Mouse (Mus musculus) intestine, postnatal 0 days (tissue): ENCODE results near the gene B4galnt3. TPM values are rescaled to one million over a fixed set of nuclear protein-coding genes. Genes with fewer than 3 reads are reported as not detected.

ENCODE experiments used
- ATAC-seq: fragments of 200-750 bp; cut with Nextera tagmentation; 2 replicates; pipeline ENCODE4 v1.8.0; 2017; ENCODE audit warnings: mild to moderate bottlenecking, moderate TSS enrichment, moderate library complexity
- H3K27ac ChIP-seq: fragments of 300-500 bp; sonication (generic); 2 replicates; pipeline ENCODE4 v1.5.1; 2014; ENCODE audit warnings: mild to moderate bottlenecking, low read depth, low read length, moderate library complexity
- H3K27me3 ChIP-seq: fragments of 300-500 bp; sonication (generic); replicated peaks from 2 replicates; pipeline ENCODE4 v1.6.1; 2014; ENCODE audit warnings: low read length, mixed read lengths; ENCODE audit not compliant: control insufficient read depth, insufficient read depth
- H3K36me3 ChIP-seq: fragments of 300-500 bp; sonication (generic); 2 replicates; pipeline ENCODE4 v1.6.1; 2014; ENCODE audit warnings: mild to moderate bottlenecking, moderate library complexity; ENCODE audit not compliant: control insufficient read depth, insufficient read depth
- H3K4me1 ChIP-seq: fragments of 300-500 bp; sonication (generic); replicated peaks from 2 replicates; pipeline ENCODE4 v1.6.1; 2014; ENCODE audit warnings: antibody characterized with exemption, low read length, mixed read lengths; ENCODE audit not compliant: control insufficient read depth, insufficient read depth
- H3K4me2 ChIP-seq: fragments of 300-500 bp; sonication (generic); replicated peaks from 2 replicates; pipeline ENCODE4 v1.6.1; 2014; ENCODE audit warnings: low read depth, mild to moderate bottlenecking, moderate library complexity
- H3K4me3 ChIP-seq: fragments of 300-500 bp; sonication (generic); 2 replicates; pipeline ENCODE4 v1.5.1; 2014; ENCODE audit warnings: low read depth, low read length
- H3K9ac ChIP-seq: fragments of 300-500 bp; sonication (generic); 2 replicates; pipeline ENCODE4 v1.6.1; 2014; ENCODE audit warnings: mild to moderate bottlenecking, low read depth, low read length
- H3K9me3 ChIP-seq: fragments of 300-500 bp; sonication (generic); 2 replicates; pipeline ENCODE4 v1.6.1; 2016; ENCODE audit warnings: mixed run types; ENCODE audit not compliant: control insufficient read depth
- CTCF ChIP-seq: sonication (generic); IDR thresholded peaks from 2 replicates; pipeline ENCODE4 v1.5.1; 2016; ENCODE audit warnings: low read depth, mild to moderate bottlenecking, control low read depth, antibody characterized with exemption, moderate library complexity
- WGBS: fragments of 180-500 bp; shearing (Covaris S2); extraction: QIAGEN DNeasy Blood & Tissue Kit; methylation state at CpG from one replicate; pipeline ENCODE4 v1.1.7; 2014; 5-methylcytosine and 5-hydroxymethylcytosine counted together
- polyA plus RNA-seq: library from polyadenylated mRNA; unstranded; fragments of >200 nt; fragmentation: Nextera tagmentation; extraction: Ambion mirVana; gene quantifications from 2 replicates; pipeline ENCODE4 v1.2.1, GENCODE M21; 2015

Gene B4galnt3
- polyA plus RNA-seq, 1 experiment from 2014 or later, result 0.95 TPM

DNA sequence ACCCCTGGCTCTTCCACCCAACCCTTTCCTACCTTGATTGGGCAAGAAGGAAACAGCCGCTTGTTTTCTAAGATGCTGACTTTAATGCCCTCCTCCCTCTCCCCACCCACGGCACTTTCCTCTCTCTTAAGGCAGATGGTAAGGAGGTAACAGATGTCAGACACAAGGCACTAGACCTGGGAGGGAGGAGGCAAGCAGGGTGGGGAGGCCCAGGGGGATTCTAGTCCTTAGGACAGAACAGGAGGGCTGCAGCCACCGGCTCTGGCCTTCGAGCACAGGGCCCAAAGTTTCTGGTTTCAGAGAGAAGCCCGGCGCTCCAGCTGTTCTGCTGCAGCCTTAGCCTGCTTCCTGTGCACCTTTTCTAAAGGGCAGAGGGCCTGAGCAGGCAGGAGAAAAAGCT, 92.4 kb downstream of the B4galnt3 start:
- no peak overlapping the region for H3K4me3 ChIP-seq
- H3K4me2 ChIP-seq, result no peak overlapping the region
- no peaks in the 10 kb centered on the region for H3K9me3 ChIP-seq
- H3K27ac ChIP-seq, result no peak overlapping the region
- no peak for ATAC-seq
- WGBS, result 64% methylated on average over 6 of the region's 6 CpGs
- no peaks in the 10 kb centered on the region for H3K27me3 ChIP-seq
- no peaks in the 10 kb centered on the region for H3K36me3 ChIP-seq
- H3K4me1 ChIP-seq, result no peaks in the 10 kb centered on the region
- TF ChIP-seq CTCF, result no peak
- H3K9ac ChIP-seq, result no peak overlapping the region

DNA sequence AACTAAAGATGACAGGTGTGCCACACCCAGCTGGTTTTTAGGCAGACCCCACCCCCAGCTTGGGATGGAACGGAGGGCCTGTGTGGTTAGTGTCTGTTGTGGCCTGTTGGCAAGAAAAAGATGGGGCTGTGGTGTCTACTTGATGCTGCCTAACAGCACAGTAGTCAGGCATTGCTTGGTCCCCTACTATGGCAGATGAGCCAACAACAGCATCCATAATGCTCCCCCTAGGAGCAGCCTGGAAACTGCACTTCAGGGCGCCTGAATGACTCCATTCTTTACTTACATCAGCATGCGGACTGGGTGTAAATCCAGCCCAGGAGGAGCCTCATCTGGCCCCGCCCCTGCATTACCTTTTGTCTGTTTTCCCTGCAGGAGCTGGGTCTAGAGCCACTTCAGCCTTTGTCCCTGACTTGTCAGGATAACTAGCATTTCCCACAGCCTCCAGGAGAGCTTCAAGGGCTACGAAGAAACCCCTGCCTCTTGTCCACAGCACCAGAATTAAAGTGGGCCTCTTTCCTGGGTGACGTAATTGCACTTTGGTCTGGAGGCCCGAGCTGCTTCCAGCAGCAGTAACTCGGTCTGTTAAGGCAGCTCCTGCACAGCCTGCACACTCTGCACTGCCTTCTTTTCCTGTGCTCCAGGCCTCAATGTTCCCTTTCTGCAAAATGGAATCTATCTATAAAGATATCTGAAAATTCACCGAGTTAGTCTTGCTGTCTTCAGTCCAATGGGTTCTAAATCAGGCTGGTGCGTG, 94.5 kb downstream of the B4galnt3 start:
- peak overlapping the region; percentile 79 for H3K27ac ChIP-seq
- H3K4me2 ChIP-seq, result peak overlapping the region; percentile 43
- H3K36me3 ChIP-seq, result no peaks in the 10 kb centered on the region
- no peak overlapping the region for H3K9ac ChIP-seq
- peak; percentile 63 for TF ChIP-seq CTCF
- peak; percentile 88 for ATAC-seq
- no peak overlapping the region for H3K4me3 ChIP-seq
- 29% methylated on average over 10 of the region's 10 CpGs for WGBS
- H3K9me3 ChIP-seq, result no peaks in the 10 kb centered on the region
- H3K27me3 ChIP-seq, result no peaks in the 10 kb centered on the region
- H3K4me1 ChIP-seq, result no peaks in the 10 kb centered on the region

- 34% methylated on average over 9 of the region's 9 CpGs for WGBS
- Histone ChIP-seq H3K4me3 (no peak overlapping the region), H3K27me3 (no peaks in the 10 kb centered on the region), H3K27ac (no peak overlapping the region), H3K9ac (no peak overlapping the region), H3K9me3 (no peaks in the 10 kb centered on the region), H3K36me3 (no peaks in the 10 kb centered on the region), H3K4me1 (no peaks in the 10 kb centered on the region), H3K4me2 (no peak overlapping the region)
- ATAC-seq, result no peak
- peak; percentile 98 for TF ChIP-seq CTCF
These were observed 96.4 kb downstream of the B4galnt3 start for GRCm38 (mm10) chr6:120197964-120198363.

DNA sequence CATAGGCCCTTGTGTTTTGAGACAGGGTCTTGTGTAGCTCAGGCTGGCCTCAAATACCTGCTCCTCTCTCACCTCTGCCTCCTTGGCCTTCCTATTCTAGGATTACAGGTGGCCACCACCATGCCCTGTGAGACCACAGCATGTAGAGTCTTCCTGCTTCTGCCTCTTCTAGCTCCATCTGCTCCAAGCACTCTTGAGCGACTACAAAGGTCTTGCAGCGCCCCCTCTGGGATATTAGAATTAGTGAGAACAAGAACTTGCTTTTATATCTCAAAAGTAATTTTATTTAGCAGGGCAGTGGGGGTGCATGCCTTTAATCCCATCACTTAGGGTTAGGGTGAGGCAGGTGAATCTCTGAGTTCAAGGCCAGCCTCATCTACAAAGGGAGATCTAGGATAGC, 97.5 kb downstream of the B4galnt3 start:
- WGBS, result 28% methylated on average over 2 of the region's 2 CpGs

GRCm38 (mm10) chr6:120194963-120195362, 99.4 kb downstream of the B4galnt3 start:
- no peak overlapping the region for H3K4me3 ChIP-seq
- H3K36me3 ChIP-seq, result no peaks in the 10 kb centered on the region
- no peak for TF ChIP-seq CTCF
- no peaks in the 10 kb centered on the region for H3K9me3 ChIP-seq
- H3K4me2 ChIP-seq, result no peak overlapping the region
- 17% methylated on average over 7 of the region's 7 CpGs for WGBS
- no peak overlapping the region for H3K27ac ChIP-seq
- no peak for ATAC-seq
- H3K9ac ChIP-seq, result no peak overlapping the region
- no peaks in the 10 kb centered on the region for H3K27me3 ChIP-seq
- peaks cover 4% of the 10 kb centered on the region; the same call in 1 of the 2 replicates for H3K4me1 ChIP-seq

More for the DNA sequence above, 97.5 kb downstream of the B4galnt3 start:
- no peak overlapping the region for H3K4me2 ChIP-seq
- no peak overlapping the region for H3K4me3 ChIP-seq
- H3K9me3 ChIP-seq, result no peaks in the 10 kb centered on the region
- no peaks in the 10 kb centered on the region; the same call in 1 of the 2 replicates for H3K4me1 ChIP-seq
- no peak overlapping the region for H3K9ac ChIP-seq
- TF ChIP-seq CTCF, result peak; percentile 63
- no peaks in the 10 kb centered on the region for H3K36me3 ChIP-seq
- ATAC-seq, result no peak
- H3K27ac ChIP-seq, result no peak overlapping the region
- no peaks in the 10 kb centered on the region for H3K27me3 ChIP-seq

- no peaks in the 10 kb centered on the region for H3K9me3 ChIP-seq
- no peak for TF ChIP-seq CTCF
- H3K4me1 ChIP-seq, result peaks cover 4% of the 10 kb centered on the region; the same call in 1 of the 2 replicates
- H3K4me3 ChIP-seq, result no peak overlapping the region
- H3K27me3 ChIP-seq, result no peaks in the 10 kb centered on the region
- no peak overlapping the region for H3K4me2 ChIP-seq
- ATAC-seq, result no peak
- WGBS, result 68% methylated on average over 10 of the region's 10 CpGs
- no peak overlapping the region for H3K9ac ChIP-seq
- no peaks in the 10 kb centered on the region for H3K36me3 ChIP-seq
- no peak overlapping the region for H3K27ac ChIP-seq
These were observed 100.1 kb downstream of the B4galnt3 start for GRCm38 (mm10) chr6:120194305-120194704.
